Mouse (Mus musculus): Measurements from ENCODE around the gene Arhgap18.
"Not testable (repeated sequence)": the region's sequence is repeated elsewhere in the genome, so short reads cannot be mapped to it uniquely, and the experiment has no call there.

The Arhgap18 gene

GRCm38 (mm10) chr10:26903781-26904180 is 150.6 kb downstream of the Arhgap18 start:
- in situ Hi-C loops (cut with MboI) = no loop called here

DNA sequence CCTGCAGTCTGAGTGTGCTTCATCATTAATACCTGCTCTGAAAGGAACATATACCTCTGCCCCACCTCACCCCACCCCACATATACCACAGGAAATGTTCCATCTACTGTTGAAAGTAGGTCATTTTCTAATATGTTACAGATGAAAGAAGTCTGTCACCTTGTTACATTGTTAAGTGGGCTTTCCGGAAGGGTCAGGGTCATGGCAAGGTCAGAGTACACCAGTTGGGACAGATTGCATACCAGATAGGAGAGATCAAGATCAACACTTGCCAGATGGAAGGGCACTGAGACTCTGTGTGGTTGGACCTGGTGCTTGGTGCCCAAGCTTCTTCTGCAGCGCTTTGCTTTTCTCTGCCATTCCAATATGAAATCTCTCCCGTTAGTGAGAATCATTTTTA is 158.0 kb downstream of the Arhgap18 start:
- in situ Hi-C loops (cut with MboI) = no loop called here

GRCm38 (mm10) chr10:26912112-26912797 is 159.0 kb downstream of the Arhgap18 start:
- in situ Hi-C loops (cut with MboI) = no loop called here

DNA sequence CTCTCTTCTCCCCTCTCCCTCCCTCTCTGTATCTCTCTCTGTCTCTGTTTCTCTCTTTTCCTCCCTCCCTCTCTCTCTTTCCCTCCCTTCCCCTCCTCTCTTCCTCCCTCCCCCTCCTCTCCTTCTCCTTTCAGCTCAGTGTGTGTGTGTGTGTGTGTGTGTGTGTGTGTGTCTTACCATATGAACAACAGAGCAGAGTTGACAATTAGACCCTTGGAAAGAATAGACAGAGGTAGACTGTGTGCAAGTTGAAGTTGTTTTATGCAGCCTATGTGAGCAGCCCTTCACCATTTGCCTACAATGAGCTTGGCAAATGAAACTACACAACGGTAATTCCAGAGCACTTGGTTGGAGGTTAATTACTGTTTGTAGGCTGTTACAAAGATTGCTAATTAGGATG is 159.6 kb downstream of the Arhgap18 start:
- in situ Hi-C loops (cut with MboI) = no loop called here

DNA sequence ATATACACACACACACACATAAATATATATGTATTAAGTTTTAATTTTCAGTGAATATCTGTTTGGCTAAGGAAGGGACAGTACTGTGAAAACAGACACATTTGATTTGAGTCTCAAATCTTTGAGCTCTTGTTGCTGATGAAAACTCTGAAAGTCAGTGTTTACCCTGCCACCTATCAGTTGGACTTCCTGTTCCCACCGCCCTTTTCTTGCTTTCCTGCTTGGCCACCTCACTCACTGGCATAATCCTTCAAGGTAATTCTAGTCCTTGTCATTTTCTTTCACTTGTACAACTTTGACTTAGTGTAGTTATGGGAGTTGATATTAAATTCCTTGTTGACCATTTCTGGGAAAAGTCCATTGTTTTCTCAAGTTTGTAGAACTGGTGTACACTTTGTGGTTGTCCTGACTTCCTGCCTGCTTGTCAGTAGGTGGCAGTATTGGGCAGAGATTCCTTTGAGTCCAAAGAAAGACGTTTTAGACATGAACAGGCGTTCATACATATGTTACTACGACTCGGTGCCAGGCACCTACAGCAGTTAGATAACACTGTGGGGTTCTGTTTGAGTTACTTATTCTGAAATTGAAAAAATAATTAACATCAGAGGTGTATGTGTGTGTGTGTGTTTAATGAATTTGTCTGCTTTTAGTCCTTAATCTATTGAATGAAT is 166.2 kb downstream of the Arhgap18 start:
- in situ Hi-C loops (cut with MboI) = no loop called here

- in situ Hi-C loops (cut with MboI) = no loop called here
Measured at GRCm38 (mm10) chr10:26920383-26920979, 167.3 kb downstream of the Arhgap18 start.

DNA sequence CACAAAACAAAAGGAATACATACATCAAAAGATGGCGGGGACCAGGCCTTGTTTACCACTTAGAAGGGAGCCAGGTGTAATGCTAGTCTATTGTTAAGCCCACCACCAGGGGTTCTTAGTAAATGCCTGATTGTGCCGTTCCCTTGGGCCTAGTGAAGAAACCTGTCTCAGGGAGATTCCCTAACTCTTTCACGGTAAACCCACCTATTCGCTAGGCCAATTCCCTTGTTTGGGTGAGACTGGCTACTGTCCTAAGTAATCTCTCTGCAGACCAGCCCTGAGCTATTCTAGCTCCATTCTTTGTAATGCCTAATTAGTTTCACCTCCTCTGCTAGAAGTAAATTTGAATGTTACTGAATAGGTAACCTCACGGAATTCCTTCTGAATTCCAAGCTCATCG is 182.8 kb downstream of the Arhgap18 start:
- in situ Hi-C loops (cut with MboI) = not testable (repeated sequence)

DNA sequence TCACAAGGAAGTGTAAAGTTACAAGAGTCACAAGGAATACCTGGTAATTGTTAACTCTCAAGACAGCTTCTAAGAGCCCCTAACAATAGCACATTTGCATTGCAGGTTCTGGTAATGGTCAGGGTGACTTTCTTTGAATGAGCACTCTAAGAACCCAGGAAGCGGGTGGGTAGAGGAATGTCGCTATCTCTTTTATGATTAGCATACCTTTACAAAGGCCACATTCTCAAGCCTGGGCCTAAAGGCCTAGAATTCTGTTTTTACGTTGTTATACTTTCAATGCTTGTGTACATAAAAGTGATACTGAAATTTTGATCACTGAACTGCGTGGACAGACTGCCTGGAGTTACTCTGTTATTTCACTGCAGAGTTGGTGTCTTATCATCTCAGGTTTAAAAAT is 185.2 kb downstream of the Arhgap18 start:
- in situ Hi-C loops (cut with MboI) = not testable (repeated sequence)

GRCm38 (mm10) chr10:26939549-26939948 is 186.3 kb downstream of the Arhgap18 start:
- in situ Hi-C loops (cut with MboI) = no loop called here

GRCm38 (mm10) chr10:26948331-26948730 is 195.1 kb downstream of the Arhgap18 start:
- in situ Hi-C loops (cut with MboI) = no loop called here

GRCm38 (mm10) chr10:26949667-26950066 is 196.4 kb downstream of the Arhgap18 start:
- in situ Hi-C loops (cut with MboI) = no loop called here

DNA sequence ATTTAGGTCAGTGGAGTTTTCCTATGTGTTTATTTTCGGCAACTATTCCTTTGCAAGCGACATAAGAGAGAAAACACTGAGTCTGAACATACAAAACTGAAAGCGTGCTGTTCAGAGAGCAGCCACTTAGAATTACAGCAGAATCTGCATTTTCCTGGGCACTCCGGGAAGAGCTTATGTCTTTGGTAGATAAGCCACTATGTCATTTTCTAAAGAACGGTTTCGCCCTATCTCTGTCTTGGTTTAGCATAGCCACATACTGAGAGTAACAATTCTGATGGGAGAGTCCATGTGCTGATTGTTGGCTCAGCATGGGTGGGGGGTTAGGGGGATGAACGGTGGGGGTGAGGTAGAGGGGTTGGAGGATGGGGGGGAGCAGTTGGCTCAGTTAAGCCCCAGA is 197.2 kb downstream of the Arhgap18 start:
- in situ Hi-C loops (cut with MboI) = no loop called here

DNA sequence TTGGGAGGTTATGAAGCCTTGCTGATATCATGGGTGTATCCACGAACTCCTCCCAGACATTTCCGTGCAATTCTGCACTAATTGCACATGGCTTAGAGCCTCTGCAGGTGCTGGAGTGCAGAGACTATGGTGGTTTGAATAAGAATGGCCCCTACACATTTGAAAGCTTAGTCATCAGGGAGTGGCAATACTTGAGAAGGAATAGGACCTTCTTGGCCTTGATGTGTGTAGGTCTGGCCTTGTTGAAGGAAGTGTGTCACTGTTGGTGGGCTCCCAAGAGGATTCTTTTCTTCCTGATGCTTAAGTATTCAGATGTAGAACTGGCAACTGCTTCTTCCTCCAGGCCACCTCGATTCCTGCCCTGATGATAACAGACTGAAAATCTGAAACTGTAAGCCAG is 205.3 kb downstream of the Arhgap18 start:
- in situ Hi-C loops (cut with MboI) = no loop called here
